Mouse (Mus musculus) hematopoietic multipotent progenitor cell, adult 10-12 weeks (in vitro differentiated cells): ENCODE results near the gene Itpripl1. TPM values are rescaled to one million over a fixed set of nuclear protein-coding genes. Genes with fewer than 3 reads are reported as not detected.

Experiments
- polyA plus RNA-seq: library from polyadenylated mRNA; stranded (reverse); fragments of >175 nt; gene quantifications from 2 replicates; pipeline ENCODE4 v1.2.3, GENCODE M21; 2012; ENCODE audit warnings: low replicate concordance

The Itpripl1 gene
- polyA plus RNA-seq, result 9.2 and 9.6 TPM in 2 replicates

DNA sequence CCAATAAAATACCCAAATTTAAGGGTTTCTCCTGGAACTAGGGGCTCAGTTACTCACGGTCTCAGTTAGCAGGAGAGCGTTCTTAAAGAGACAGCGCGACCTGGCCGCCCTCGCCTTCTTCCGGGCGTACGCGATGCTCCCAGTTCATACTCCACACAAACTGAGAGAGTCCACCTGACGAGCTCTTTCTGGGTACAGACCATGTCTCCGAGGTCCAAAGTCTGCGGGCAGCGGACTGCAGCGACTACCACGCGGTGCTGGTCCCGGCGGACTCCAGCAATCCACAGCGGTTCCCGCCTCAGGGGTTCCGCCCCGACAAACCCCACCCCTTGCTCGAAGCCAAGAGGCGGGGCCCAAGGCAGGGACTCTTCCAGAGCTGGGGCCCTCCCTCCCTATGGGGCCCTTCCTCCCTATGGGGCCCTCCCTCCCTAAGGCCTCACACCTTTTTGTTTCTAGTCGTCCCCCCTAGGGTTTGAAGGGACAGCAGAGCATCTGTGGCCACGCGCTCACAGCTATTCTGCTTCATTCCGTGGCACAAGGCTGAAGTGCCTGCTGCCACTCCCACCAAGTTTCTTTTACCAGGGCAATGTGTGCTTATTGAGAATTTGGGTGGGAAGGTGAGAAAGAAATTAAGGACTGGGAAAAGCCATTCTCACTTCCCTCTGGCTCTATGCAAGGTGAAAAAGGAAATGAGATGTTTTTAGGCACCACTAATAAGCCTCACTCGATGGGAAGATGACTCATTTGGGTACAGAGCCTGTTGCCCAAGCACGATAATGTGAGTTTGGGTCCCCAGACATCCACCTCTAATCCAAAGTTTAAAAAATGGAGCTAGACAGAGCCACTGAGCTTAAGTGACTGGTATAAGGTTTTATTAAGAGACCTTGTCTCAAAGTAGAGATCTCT, at the start of gene Itpripl1:
Gene Itpripl1 (minus strand): TSS at position 285 of the 906 bp plus-strand sequence.

GRCm38 (mm10) chr2:127133621-127134461, 9.4 kb downstream of the Itpripl1 start, which contains the start of gene Ncaph:
Gene Ncaph, minus strand, starts transcription at chr2:127133954.

Other genes with a start within 250 kb of the Itpripl1 start
- gene Sppl2a, start 210.2 kb downstream of the Itpripl1 start, polyA plus RNA-seq, result 3.6 and 9.1 TPM in 2 replicates
- 4.4 and 7.7 TPM in 2 replicates for gene Ap4e1, start 134.7 kb downstream of the Itpripl1 start, polyA plus RNA-seq
- gene Blvra, start 72.8 kb downstream of the Itpripl1 start, polyA plus RNA-seq, result 1.2 and 5.3 TPM in 2 replicates
- gene Ncaph, start 9.5 kb downstream of the Itpripl1 start, polyA plus RNA-seq, result 1.3 and 4.4 TPM in 2 replicates
- gene 1810024B03Rik, start 64.8 kb upstream of the Itpripl1 start, polyA plus RNA-seq, result 0.12 and 0.14 TPM in 2 replicates
- gene Snrnp200, start 64.9 kb upstream of the Itpripl1 start, polyA plus RNA-seq, result 5.2 and 13.8 TPM in 2 replicates
- gene Ciao1, start 104.4 kb upstream of the Itpripl1 start, polyA plus RNA-seq, result 12.0 and 15.9 TPM in 2 replicates
- gene Tmem127, start 104.5 kb upstream of the Itpripl1 start, polyA plus RNA-seq, result 97.7 and 118 TPM in 2 replicates
- gene Stard7, start 126.8 kb upstream of the Itpripl1 start, polyA plus RNA-seq, result 23.3 and 33.0 TPM in 2 replicates
- 70.8 and 85.4 TPM in 2 replicates for gene Dusp2, start 192.7 kb upstream of the Itpripl1 start, polyA plus RNA-seq
- 0.08 TPM in 1 of 2 replicates, not detected in the other for gene Astl, start 195.2 kb upstream of the Itpripl1 start, polyA plus RNA-seq
- not detected in 2 replicates for gene Adra2b, start 219.8 kb upstream of the Itpripl1 start, polyA plus RNA-seq